Mouse (Mus musculus) stomach, postnatal 0 days (tissue): ENCODE measurements around the gene Col8a2.

Experiments used
- CTCF ChIP-seq: IDR thresholded peaks from 2 replicates; pipeline ENCODE4 v1.5.1; 2016; ENCODE audit warnings: antibody characterized with exemption, low read depth, mild to moderate bottlenecking, moderate library complexity
- EP300 ChIP-seq: optimal IDR thresholded peaks from 2 replicates; pipeline ENCODE3; 2016; ENCODE audit warnings: antibody characterized with exemption

DNA sequence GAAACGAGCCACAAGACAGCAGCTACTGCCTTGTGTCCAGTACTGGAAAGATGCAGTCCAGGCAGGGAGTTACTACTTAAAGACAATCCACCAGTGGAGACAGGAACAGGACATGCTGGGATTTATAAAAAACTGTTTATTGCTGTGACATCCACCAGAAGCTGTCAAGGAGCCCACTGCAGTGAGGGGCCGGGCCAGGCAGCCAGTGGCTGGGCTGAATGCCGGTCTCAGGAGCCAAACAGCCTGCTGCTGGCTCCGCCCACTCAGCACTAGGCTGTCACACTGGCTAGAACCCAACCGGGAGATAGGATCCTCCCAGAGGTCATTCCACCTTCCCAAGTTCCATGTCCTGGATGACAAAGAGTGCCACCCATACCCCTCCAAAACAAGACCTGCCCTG is 29.3 kb downstream of the Col8a2 start:
- TF ChIP-seq CTCF: no peak
- TF ChIP-seq EP300: no peak
